Mouse (Mus musculus): ENCODE measurements around the gene Rps10.

Rps10 gene

GRCm38 (mm10) chr17:27611994-27612393, 24.5 kb downstream of the Rps10 start:
- DNase-seq (ENCODE audit: low spot score in 2 of 2) = no peak

DNA sequence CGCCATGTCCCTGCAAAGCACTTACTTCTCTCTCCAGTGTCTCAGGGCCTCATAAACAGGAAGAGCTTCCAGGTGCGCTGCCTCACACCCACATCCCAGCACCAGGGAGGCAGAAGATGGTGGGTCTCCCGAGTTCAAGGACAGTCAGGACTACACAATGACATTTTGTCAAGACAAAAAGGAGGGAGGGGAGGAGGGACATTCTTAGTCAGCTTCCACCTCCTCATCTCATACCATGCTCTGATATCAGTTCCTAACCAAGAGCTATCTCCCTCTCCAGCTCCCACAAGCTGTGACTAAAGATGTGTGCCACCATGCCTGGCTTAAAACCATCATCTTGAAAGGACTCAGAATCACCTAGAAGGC, 25.0 kb downstream of the Rps10 start:
- DNase-seq (ENCODE audit: low spot score in 2 of 2) = no peak

GRCm38 (mm10) chr17:27610679-27611518, 25.6 kb downstream of the Rps10 start:
- peak; percentile 67 to 84 for DNase-seq (ENCODE audit: low spot score in 2 of 2)

- no peak for DNase-seq (ENCODE audit: low spot score in 2 of 2)
Observed at GRCm38 (mm10) chr17:27609576-27609975, 26.9 kb downstream of the Rps10 start.

GRCm38 (mm10) chr17:27603522-27604234, 32.8 kb downstream of the Rps10 start:
- DNase-seq (ENCODE audit: low spot score in 2 of 2) = no peak

DNA sequence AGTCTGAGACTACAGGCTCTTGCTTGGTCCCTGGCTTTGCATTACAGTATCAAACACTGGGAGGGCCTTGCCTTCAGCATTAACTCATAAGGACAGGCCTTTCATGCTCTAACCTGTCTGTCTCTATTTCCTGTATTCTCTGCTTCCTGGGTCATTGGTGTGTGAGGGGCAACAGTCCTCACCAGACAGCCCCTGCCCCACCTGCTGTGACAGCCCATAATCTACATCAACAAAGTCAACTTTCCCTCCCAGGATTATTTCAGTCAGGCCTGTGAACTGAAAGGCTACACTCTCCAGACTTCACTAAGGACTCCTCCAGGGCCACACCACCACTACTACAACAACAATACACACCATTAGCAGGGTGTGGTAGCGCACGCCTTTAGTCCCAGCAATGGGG, 33.4 kb downstream of the Rps10 start:
- DNase-seq (ENCODE audit: low spot score in 2 of 2) = no peak

- DNase-seq (ENCODE audit: low spot score in 2 of 2) = no peak
Observed at GRCm38 (mm10) chr17:27600869-27601268, 35.6 kb downstream of the Rps10 start.

DNA sequence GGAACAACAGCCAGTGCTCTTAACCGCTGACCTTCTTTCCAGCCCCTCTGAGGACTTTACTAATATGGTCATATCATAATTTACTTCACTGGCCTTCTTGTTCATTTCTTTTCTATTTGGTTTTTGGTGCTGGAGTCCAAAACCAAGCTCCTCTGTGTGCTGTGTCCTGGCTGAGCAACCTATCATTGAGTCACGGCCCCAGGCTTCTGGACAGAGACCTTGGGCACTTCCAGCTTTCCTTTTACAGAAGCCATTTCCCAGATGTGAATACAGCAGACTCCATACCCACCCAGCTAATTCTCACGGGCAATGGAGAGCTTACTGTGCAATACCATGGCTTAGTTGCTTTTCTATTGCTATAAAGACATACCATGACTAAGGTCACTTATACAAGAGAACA, 36.2 kb downstream of the Rps10 start:
- DNase-seq (ENCODE audit: low spot score in 2 of 2) = no peak

DNA sequence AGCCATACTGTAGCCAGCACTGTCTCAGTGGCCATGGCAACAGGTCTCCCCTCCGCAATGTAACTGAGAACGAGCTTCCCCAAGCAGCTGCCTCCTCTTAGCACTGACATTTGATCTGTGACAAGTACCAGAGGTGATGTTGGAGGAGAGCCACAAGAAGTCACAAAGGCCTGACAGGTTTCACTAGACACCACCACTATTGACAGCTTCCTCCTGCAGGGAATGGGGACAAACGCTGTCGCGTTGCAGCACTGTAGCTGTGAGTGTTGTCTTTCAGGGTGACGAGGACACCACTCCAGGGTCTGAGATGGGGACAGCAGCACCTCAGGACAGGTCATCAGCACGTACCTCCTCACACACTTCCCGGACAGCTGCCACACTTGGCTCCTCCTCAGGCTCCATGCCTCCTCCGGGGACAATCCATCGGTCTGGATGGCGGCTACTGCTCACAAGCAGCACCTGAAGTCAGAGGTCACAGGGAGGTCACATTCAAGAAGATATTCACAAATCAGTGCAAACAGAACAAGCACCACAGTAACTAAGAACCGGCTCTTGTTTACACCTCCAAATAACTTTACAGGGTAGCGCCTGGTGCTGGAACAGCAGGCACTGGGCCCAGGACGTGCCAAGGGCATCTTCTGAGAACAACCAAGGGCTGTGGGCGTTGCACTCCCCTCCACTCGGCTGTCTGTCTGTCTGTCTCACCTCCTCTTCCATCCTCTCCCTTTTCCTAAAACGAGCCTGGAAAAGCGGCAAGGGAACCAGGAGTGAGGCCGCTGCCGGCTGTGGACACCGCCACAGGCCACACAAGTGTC, 39.9 kb downstream of the Rps10 start:
- no peak for DNase-seq (ENCODE audit: low spot score in 2 of 2)

GRCm38 (mm10) chr17:27595659-27596375, 40.7 kb downstream of the Rps10 start:
- no peak for DNase-seq (ENCODE audit: low spot score in 2 of 2)

- DNase-seq (ENCODE audit: low spot score in 2 of 2) = no peak
Observed at GRCm38 (mm10) chr17:27592565-27592910, 43.9 kb downstream of the Rps10 start.

DNA sequence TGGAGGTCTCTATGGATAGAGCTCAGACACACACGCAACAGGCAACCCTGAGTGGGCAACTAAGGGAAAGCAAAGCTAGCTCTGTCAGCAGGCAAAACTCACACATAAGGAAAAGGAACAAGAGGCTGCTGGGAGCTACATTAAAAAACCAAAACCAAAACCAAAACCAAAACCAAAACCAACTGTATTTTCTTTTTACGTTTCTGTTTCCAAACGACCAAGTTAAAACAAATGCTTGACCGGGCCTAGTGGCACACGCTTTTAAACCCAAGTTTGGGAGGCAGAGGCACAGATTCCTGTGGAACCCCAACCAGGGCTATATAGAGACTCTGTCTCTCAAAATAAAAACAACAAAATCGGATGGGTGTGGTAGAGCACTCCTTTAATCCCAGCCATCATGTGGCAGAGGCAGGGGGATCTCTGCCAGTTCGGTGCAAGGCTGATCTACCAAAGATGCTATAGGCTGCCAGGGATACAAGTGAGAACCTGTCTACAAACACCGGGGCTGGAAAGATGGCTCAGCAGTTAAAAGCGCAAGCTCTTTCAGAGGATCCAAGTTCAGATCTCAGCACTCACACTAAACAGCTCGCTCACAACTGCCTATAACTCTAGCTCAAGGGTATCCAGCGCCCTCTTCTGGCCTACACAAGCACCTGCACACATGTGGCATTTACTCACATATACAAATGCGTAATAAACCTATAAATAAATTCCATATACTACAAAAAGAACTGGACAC, 44.5 kb downstream of the Rps10 start:
- no peak for DNase-seq (ENCODE audit: low spot score in 2 of 2)

DNA sequence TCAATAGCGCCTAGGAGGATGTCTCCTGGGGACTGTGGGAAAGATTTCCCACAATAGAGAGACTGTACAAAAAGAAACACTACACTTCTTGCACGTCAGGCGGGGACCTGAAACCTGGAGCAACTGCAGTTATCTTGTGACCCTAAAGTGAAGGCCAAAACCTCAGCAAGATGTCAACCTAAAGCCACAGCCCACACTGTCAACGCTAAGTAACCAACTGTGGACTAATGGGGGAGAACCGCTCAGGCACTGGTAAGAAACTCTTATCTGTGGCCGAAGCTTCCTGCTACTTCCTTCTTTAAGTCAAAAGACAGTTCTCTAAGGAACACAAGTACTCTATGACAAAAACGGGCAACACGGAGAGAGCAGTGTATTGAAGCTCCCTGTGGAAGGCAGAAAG, 48.2 kb downstream of the Rps10 start:
- DNase-seq (ENCODE audit: low spot score in 2 of 2) = no peak

GRCm38 (mm10) chr17:27587252-27587651, 49.2 kb downstream of the Rps10 start:
- peak in 1 of 2 experiments; percentile 64 for DNase-seq (ENCODE audit: low spot score in 2 of 2)

GRCm38 (mm10) chr17:27586661-27587060, 49.8 kb downstream of the Rps10 start:
- no peak for DNase-seq (ENCODE audit: low spot score in 2 of 2)

DNA sequence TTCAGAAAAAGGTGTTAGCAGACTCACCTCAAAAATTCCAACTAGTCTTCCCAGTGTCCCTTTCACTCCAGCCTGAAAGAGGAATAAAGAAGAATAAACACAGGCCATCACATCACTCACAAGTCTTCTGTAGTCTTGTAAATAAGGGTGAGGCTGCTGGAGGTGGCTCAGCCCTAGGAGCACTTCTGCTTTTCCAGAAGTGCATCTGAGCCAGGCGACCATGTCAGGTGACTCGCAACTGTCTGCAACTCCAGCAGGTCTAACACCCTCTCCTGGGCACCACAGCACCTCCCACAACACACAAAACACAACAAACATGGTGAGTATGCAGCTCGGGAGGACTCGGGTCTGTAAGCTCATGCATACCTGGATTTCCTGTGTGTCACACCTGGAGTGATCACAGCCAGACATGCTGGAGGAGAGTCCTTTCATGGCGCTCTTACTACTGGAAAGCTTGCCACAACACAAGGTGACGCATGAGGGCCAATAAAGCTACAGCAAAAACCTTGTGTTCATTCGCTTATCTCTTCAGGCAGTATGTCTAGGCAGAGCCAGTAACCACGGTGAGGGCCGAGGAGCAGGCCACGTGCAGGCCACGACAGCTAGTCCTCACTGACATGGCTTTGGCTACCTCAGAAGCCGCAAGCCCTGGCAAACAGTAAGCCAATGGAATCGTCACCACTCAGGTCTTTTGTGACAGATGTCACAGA, 53.1 kb downstream of the Rps10 start:
- DNase-seq (ENCODE audit: low spot score in 2 of 2) = no peak
